9 mouse cellular contexts compared by ENCODE assay signal in the genomic region with DNA sequence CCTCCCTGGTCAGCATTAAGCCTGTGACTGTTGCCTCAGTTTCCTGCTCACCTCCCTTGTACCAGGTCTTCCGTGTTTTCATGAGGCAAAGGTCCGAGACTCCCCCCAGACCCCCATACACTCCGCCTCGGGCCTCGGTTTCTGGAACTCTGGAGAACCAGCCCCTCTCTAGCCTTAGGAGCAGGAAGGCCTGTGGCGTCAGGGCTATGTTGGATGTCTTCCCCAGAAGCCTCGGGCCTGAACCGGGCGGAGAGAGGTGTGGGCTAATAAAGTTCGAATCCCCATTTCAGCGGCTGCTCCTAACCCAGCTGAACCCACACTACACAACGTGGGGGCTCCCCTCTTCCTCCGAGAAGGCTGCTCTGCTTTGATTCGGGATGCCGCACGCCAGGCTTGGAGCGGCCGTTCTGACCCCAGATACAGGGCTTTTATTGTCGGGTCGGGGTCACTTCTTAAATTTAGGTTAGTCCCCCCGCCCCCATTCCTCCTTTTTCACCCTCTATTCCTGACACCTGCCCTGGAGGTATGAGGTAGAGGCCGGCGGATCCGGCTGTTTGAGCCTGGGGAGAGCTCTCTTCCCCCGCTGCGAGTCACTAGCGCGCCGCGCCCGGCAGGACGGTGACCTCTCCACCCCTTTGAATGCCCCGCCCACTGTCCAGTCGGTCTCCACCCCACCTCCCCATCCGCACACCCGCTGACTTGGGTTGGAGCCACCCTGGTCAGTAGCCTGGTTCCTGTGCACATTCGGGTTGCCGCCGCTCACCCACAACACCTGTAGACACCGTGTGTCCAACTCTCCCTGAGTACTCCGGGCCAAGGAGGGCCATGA. TPM values are rescaled to one million over a fixed set of nuclear protein-coding genes. Genes with fewer than 3 reads are reported as not detected.
A peak's percentile ranks its signal among the peaks of the same experiment; 100 is the strongest.
DNase-seq lines count a peak whose midpoint lies in the region; TF ChIP-seq lines count a peak whose summit lies in the region.
"Had no signal": no experiment of that assay in that cellular context is flagged by ENCODE, and none has a peak within 500 bp of the region (broad histone marks: within the 10 kb centered on the region; RNA-seq: fewer than 3 reads in every experiment).

A gene (plus strand): TSS at position 683 of the 829 bp plus-strand sequence.

- no peaks in the 10 kb centered on the region for H3K79me2 ChIP-seq in liver, adult 2 months (ENCODE audit: control insufficient read depth, insufficient read depth, low read length)
- no peaks in the 10 kb centered on the region for H3K79me2 ChIP-seq in myocyte (ENCODE audit: control insufficient read depth, insufficient read depth)

- no peak for DNase-seq in layer of hippocampus, adult 2 months (ENCODE audit: low spot score in 2 of 2)
- no peak for DNase-seq in layer of hippocampus, adult 9-11 months
- DNase-seq in embryo, embryonic 11 days: peak; percentile 49
- peak; percentile 89 for DNase-seq in heart, adult 8-10 months (ENCODE audit: low spot score)
- DNase-seq in kidney, adult 2 months: peak; percentile 92
- peak; percentile 62 for DNase-seq in liver, adult 2 months (ENCODE audit: extremely low read depth, low read depth, low spot score)
- no peak for DNase-seq in right cerebral cortex, adult 2 months (ENCODE audit: low spot score in 2 of 2)

- H3K36me3 ChIP-seq in kidney, adult 2 months (ENCODE audit: control insufficient read depth, insufficient read depth, low read length): peaks cover 3% of the 10 kb centered on the region
- H3K36me3 ChIP-seq in liver, adult 2 months (ENCODE audit: control insufficient read depth, insufficient read depth, low read length): peaks cover 7% of the 10 kb centered on the region; the same call in 1 of the 2 replicates
- H3K36me3 ChIP-seq in myocyte (ENCODE audit: control insufficient read depth, insufficient read depth): peaks cover 3% of the 10 kb centered on the region

- no peak; the same call in 1 of the 2 replicates for TF ChIP-seq CTCF in layer of hippocampus, adult 2 months (conservative IDR thresholded peaks at IDR 0.05)
- TF ChIP-seq CTCF in kidney, adult 2 months (conservative IDR thresholded peaks at IDR 0.05; ENCODE audit: insufficient read depth, insufficient read length, low read depth, low read length): no peak
- TF ChIP-seq CTCF in liver, adult 2 months (IDR thresholded peaks at IDR 0.05; ENCODE audit: low read depth, low read length): 0 out of 2 replicates have a peak, but pooled peaks have one; percentile 5

- no peak within 1 kb of the TSS for H3K4me2 ChIP-seq in myocyte (ENCODE audit: low read depth)

- TF ChIP-seq POLR2A in kidney, adult 2 months (IDR thresholded peaks at IDR 0.05; ENCODE audit: low read depth, low read length): peak; percentile 70
- peak; percentile 71; the same call in 1 of the 2 replicates for TF ChIP-seq POLR2A in liver, adult 2 months (IDR thresholded peaks at IDR 0.05; ENCODE audit: extremely low read depth, insufficient read depth, low read length)
- TF ChIP-seq POLR2A in myocyte (IDR thresholded peaks at IDR 0.05; ENCODE audit: insufficient read length, low read depth): peak; percentile 15

- peak within 1 kb of the TSS; percentile 73 for H3K27ac ChIP-seq in layer of hippocampus, adult 2 months
- peak within 1 kb of the TSS; percentile 81 for H3K27ac ChIP-seq in kidney, adult 2 months (ENCODE audit: insufficient read depth, low read depth, low read length)
- H3K27ac ChIP-seq in liver, adult 2 months (replicated peaks; ENCODE audit: insufficient read depth, low read depth, low read length): peak within 1 kb of the TSS; percentile 90

- peak within 1 kb of the TSS; percentile 56 for H3K4me3 ChIP-seq in layer of hippocampus, adult 2 months
- H3K4me3 ChIP-seq in kidney, adult 2 months (ENCODE audit: insufficient read depth, low read depth, low read length): peak within 1 kb of the TSS; percentile 67
- H3K4me3 ChIP-seq in liver, adult 2 months (ENCODE audit: insufficient read depth, low read depth, low read length): peak within 1 kb of the TSS; percentile 76
- H3K4me3 ChIP-seq in myocyte: no peak within 1 kb of the TSS

- no peak within 1 kb of the TSS for H3ac ChIP-seq in myocyte (ENCODE audit: control insufficient read depth, insufficient read length)

- WGBS in kidney, adult 2 months: 14% methylated on average over 41 of the region's 41 CpGs
- 4% methylated on average over 41 of the region's 41 CpGs for WGBS in liver, adult 2 months

- no peaks in the 10 kb centered on the region for H3K27me3 ChIP-seq in kidney, adult 2 months (replicated peaks; ENCODE audit: control insufficient read depth, insufficient read depth, low read length)
- no peaks in the 10 kb centered on the region for H3K27me3 ChIP-seq in liver, adult 2 months (ENCODE audit: control insufficient read depth, insufficient read depth, low read length)
- no peaks in the 10 kb centered on the region for H3K27me3 ChIP-seq in myocyte (ENCODE audit: control insufficient read depth, insufficient read depth, insufficient read length)
- H3K27me3 ChIP-seq: CH12.LX had no signal

- no peaks in the 10 kb centered on the region; the same call in 1 of the 2 replicates for H3K4me1 ChIP-seq in kidney, adult 2 months (ENCODE audit: control insufficient read depth, insufficient read depth, low read length)
- H3K4me1 ChIP-seq in liver, adult 2 months (ENCODE audit: control insufficient read depth, insufficient read depth, low read length): peaks cover 4% of the 10 kb centered on the region; the same call in 1 of the 2 replicates

- peak within 1 kb of the TSS; percentile 72 for H3K9ac ChIP-seq in liver, adult 2 months (ENCODE audit: low read depth, low read length)

TF ChIP-seq in myocyte, 11 proteins besides CTCF, POLR2A, EP300 and RAD21:
- TF ChIP-seq SRF (IDR thresholded peaks at IDR 0.05; ENCODE audit: control insufficient read depth, insufficient read length, low read depth) (no peak), CEBPB (IDR thresholded peaks at IDR 0.05; ENCODE audit: insufficient read depth, poor library complexity, severe bottlenecking) (no peak)

RNA-seq across cellular contexts. Expression of the gene that starts here (rescaled TPM):
- 10 to 100 TPM; 18.3 to 19.3 TPM for total RNA-seq in layer of hippocampus, adult 2 months (2021)
- total RNA-seq in heart, adult 8-10 months (2022): 10 to 100 TPM; 53.1 to 62.0 (median 57.0) TPM
- polyA plus RNA-seq in kidney, adult 2 months (2012; rRNA removed): 54.9 and 55.5 TPM in 2 replicates
- total RNA-seq in liver, adult 2 months (2014; rRNA removed): 7.7 and 13.5 TPM in 2 replicates
- polyA plus RNA-seq in liver, adult 2 months (2012; rRNA removed): 6.3 and 8.8 TPM in 2 replicates
- 0.04 TPM for polyA plus RNA-seq in myocyte (2012; fragmentation: generic; extraction: Trizol)

Comparison
In these comparisons a context has a peak if more than half of its experiments do, and no peak if none do; other contexts are left out.
1. DNase-seq: peak in embryo, embryonic 11 days (single experiment), heart, adult 8-10 months (single experiment), kidney, adult 2 months (single experiment) and liver, adult 2 months (single experiment); none in layer of hippocampus, adult 2 months (0 of 2), layer of hippocampus, adult 9-11 months (single experiment) and right cerebral cortex, adult 2 months (0 of 2).
2. POLR2A ChIP-seq: peak in every context shown above with its lines; median percentile 71 in liver, adult 2 months; 70 in kidney, adult 2 months; 15 in myocyte.
3. Peak in every context shown above with its lines, with median percentiles within 50 percentile points of each other: H3K27ac ChIP-seq.